Mouse (Mus musculus) adrenal gland, postnatal 4 days (tissue): ENCODE results near the gene Adamts3. TPM values are rescaled to one million over a fixed set of nuclear protein-coding genes. Genes with fewer than 3 reads are reported as not detected.

Experiments used
- DNase-seq, 2 experiments: peaks; one replicate each; pipeline ENCODE4 v3.0.0; 2021 to 2022; ENCODE audit warnings: low spot score in 2 of 2, mixed read lengths in 2 of 2
- total RNA-seq, 2 experiments: library from RNA; stranded (reverse); gene quantifications; 2 replicates each; pipeline ENCODE4 v1.2.3; 2021

The Adamts3 gene
- total RNA-seq, 2 experiments from 2014 or later: 6.6 to 6.7 TPM

DNA sequence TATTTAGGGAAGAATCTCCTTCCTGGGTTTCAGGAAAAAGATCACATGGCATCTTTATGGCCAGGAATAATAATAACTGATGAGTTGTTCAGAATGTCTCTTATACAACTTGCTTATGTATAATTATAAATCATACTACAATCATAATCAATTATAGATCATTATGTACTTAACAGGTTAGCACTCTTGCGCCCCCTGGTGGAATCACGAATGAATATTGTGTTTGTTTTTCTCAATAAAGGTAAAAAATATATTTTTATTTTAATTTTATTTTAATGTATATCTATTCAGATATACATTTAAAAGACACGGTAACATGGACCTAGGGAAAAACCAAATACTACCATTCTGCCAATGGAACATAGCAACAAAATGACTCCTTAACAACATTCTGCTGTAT is 63.6 kb downstream of the Adamts3 start:
- DNase-seq: no peak

- no peak for DNase-seq
Measured at GRCm38 (mm10) chr5:89816610-89817009, 66.5 kb downstream of the Adamts3 start.

- DNase-seq: no peak
Measured at GRCm38 (mm10) chr5:89814552-89814951, 68.6 kb downstream of the Adamts3 start.

- no peak for DNase-seq
Measured at GRCm38 (mm10) chr5:89800181-89800816, 82.8 kb downstream of the Adamts3 start.

- no peak for DNase-seq
Measured at GRCm38 (mm10) chr5:89793706-89794105, 89.4 kb downstream of the Adamts3 start.

DNA sequence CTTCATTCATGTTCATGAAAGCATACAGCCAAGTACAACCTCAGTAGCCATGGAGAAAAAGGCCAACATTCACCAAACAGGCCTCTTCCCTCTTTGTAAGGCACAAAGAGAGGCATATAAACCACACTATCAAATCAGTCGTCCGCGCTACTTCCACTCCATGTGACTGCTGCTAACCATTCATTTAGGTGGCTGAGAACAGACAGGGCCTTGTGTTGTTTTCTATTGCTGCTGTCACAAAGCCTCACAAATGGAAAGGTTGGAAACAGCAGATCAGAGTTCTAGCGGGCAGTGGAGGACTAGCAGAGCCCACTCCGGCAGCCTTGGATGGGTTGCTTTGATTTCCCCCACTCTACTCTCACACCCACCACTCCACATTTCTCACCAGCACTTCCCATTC is 98.5 kb downstream of the Adamts3 start:
- DNase-seq: no peak

DNA sequence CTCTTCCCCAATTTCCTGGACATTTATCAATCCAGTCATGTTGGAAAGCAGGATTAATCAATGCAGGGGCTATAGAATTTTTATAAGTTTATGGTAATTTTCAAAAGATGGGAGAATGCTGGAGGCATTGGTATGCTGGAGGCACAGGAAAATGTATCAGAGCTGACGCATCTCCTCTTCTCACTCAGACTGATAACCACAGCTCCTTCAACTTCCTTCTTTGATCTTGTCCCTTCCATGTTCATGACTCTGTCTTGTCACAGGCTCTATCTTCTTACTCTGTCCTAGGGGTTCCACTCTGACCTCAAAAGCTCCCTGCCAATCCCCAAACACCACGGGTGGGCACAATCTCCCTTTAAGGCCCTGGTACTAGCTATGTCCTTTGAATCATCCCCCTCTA is 103.3 kb downstream of the Adamts3 start:
- no peak for DNase-seq

GRCm38 (mm10) chr5:89778610-89779009 is 104.5 kb downstream of the Adamts3 start:
- DNase-seq: no peak

- DNase-seq: no peak
Measured at GRCm38 (mm10) chr5:89777411-89777810, 105.7 kb downstream of the Adamts3 start.

DNA sequence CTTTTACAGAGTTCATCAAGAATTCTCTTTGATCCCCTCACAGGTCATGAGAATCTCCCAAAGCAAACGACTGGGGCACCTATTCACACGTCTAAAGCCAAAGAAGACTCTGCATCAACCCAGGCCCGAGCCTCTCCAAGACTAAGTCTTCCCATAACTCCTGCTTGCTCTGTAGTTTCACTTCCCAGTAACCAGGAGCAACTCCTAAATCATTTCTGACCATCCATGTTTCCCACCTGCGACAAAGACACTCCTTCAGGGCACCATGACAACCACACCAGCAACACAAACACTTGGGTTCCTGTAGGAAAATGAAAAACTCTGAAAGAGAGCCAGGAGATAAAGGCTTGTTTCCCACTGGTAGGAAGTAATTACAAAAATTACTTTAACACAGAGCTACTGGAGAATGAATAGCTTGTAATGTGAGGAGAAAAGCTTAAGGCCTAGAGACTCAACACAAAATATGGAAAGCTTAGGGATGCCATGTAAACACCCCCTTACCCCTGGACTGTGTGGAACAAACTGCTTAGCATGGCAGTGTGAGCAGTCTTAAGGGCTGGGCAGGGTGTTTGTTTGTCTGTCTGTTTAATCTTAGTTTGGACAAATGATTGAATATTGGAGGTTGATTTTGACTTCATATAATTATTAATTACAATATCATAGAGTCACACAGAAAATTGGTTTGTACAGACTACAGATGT is 112.3 kb downstream of the Adamts3 start:
- no peak for DNase-seq

GRCm38 (mm10) chr5:89763189-89764187 is 119.6 kb downstream of the Adamts3 start:
- DNase-seq: no peak

DNA sequence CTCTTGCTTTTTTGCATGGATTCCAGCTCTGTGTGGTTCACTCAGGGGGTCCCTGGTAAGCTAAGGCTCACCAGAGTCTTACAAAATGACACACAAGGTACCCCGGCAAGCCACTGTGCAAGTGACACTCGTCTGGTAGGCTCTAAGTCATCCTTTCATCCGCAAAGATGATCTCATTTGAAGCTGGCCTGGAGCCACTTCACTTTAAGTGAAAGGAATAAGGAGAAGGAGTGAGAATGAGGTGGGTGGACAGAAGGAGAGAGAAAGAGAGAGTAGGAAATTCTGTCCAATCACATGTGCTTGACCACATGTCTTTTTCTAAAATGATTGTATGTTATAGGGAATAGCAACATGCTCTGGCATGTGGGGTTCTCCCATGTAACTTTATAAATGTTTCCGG is 122.8 kb downstream of the Adamts3 start:
- DNase-seq: no peak

DNA sequence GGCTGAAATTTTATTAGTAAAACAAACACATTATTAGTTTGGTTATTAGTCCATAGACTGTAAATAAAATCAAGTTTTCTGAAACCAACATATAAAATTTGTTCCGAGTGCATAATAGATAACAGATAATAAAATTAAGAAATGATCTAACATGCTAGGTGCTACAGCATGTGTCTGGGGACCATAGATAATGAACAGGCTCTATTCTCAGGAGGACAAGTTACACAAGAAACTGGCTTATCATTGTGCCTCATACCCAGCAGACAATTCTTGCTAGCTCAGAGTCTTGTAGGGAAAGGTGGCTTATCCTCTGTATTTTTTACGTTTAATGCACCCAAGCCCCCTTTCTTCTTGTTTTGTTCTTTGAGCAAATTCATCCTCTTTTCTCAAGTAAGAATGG is 131.3 kb downstream of the Adamts3 start:
- no peak for DNase-seq

DNA sequence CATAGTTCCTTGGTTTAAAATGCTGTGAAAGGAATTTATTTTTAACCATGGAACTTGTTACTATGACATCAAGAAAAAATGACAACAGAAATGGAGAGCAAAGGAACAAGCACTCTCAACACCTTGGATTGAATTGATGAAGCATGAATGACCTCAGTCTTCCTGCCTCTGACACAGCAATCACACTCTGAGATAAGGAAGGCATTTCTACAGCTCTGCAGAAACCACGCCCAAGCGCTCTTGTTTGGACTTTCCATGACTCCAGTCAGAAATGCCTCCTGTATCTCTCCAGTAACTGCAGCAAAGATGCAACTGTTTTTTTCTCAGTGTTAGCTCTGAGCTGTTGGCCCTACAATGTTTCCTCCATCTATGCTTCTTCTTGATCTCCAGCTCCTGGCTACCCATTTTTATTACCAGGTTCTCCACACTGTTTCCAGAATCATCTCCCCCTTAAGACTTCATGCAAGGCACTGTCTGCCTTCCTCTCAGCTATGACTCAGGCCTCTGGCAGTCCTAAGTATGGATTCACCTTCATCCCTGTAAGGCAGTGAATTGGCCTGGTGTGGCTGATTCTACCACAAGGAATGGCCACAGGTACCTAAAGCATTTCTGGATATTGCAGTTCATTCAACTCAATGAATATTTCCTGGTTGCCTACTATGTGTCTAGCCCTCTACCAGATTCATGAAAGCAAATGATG is 134.8 kb downstream of the Adamts3 start:
- no peak for DNase-seq

DNA sequence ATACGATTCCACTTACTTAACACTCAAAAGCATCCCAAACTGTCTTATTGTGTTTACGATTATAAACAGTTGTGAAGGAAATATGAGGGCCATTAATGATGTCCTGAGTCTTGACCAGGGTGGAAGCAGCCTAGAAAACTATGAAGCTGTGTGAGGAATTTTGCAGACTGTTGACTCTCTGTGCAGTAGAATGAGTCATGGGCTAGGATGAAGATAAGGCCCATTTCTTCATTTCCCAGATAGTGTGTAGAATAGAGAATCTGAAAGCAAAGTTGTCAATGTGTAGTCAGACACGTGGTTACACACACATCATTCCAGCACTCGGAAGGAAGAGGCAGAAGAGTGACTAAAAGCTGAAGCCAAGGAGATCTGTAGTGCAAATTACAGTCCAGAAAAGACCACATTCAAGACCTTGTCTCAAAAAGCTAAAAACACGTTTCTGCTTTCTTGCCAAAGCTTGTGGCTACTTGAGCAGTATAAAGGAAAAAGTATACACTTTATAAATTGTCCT is 135.9 kb downstream of the Adamts3 start:
- DNase-seq: no peak

DNA sequence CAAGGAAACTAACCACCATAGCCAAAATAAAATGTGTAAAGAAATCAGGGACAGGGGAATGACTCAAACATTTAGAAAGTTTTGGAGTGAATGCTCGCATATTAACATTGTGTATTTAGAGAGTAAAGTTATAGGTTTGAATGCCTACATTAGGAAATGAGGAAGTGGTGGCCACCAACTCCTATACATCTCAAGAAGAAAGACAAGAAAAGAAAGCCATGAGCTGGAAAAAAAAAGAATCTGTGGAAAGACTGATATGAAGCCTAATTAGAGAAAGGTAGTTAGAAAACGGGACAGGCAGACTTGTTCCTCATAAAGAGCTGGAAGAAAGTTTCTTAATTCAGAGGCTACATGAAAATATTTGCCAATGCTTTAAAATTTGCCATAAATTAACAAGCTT is 138.0 kb downstream of the Adamts3 start:
- no peak for DNase-seq

- no peak for DNase-seq
Measured at GRCm38 (mm10) chr5:89734759-89735158, 148.4 kb downstream of the Adamts3 start.

- no peak for DNase-seq
Measured at GRCm38 (mm10) chr5:89730411-89730810, 152.7 kb downstream of the Adamts3 start.

- DNase-seq: no peak
Measured at GRCm38 (mm10) chr5:89728117-89728516, 155.0 kb downstream of the Adamts3 start.

GRCm38 (mm10) chr5:89727497-89728057 is 155.6 kb downstream of the Adamts3 start:
- no peak for DNase-seq

DNA sequence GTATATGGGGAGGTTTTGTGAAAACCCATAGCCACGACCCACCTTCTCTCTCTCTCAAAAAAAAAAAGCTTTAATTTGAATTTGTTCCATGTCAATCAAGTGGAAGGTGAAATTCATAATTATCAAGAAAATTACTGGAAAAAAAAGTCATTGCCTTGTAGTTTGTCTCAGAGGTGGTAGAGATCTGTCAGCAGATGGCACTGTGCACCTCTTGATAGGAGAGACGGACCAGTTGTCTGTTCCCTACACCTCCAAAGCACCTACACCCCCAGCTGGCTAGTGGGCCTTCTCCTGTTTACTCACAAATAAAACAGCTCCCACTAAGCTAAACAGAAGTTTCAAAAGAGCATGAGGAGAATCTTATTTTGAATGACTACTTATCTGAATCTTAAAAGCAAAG is 168.6 kb downstream of the Adamts3 start:
- DNase-seq: no peak
